Mouse (Mus musculus) cortical plate, adult 2 months (tissue): ENCODE measurements around the gene Rin2. TPM values are rescaled to one million over a fixed set of nuclear protein-coding genes. Genes with fewer than 3 reads are reported as not detected.
A peak's percentile ranks its signal among the peaks of the same experiment; 100 is the strongest.

Experiments
- H3K27ac ChIP-seq: fragments of 200-500 bp; 2 replicates; pipeline ENCODE4 v1.5.1; 2012; ENCODE audit warnings: low read length, control low read depth, inconsistent platforms; ENCODE audit not compliant: insufficient read depth
- H3K4me1 ChIP-seq: fragments of 200-500 bp; 2 replicates; pipeline ENCODE4 v1.6.1; 2011; ENCODE audit warnings: low read length; ENCODE audit not compliant: control insufficient read depth, insufficient read depth
- H3K4me3 ChIP-seq: fragments of 200-500 bp; 2 replicates; pipeline ENCODE4 v1.5.1; 2011; ENCODE audit warnings: mild to moderate bottlenecking, low read length, control low read depth; ENCODE audit not compliant: insufficient read depth
- CTCF ChIP-seq: fragments of 200-500 bp; IDR thresholded peaks from 2 replicates; pipeline ENCODE4 v1.5.1; 2011; ENCODE audit warnings: mild to moderate bottlenecking, control low read depth, low read length; ENCODE audit not compliant: insufficient read depth; ENCODE audit errors: extremely low read depth
- POLR2A ChIP-seq: fragments of 200-500 bp; IDR thresholded peaks from 2 replicates; pipeline ENCODE4 v1.6.1; 2011; ENCODE audit warnings: mild to moderate bottlenecking, low read length, control low read depth; ENCODE audit not compliant: insufficient read depth; ENCODE audit errors: extremely low read depth
- polyA plus RNA-seq: library from polyadenylated mRNA; depleted of rRNA; stranded (reverse); fragments of >200 nt; gene quantifications from 2 replicates; pipeline ENCODE4 v1.2.3, GENCODE M21; 2012

Gene Rin2
- polyA plus RNA-seq, 1 experiment, result 16.9 TPM

DNA sequence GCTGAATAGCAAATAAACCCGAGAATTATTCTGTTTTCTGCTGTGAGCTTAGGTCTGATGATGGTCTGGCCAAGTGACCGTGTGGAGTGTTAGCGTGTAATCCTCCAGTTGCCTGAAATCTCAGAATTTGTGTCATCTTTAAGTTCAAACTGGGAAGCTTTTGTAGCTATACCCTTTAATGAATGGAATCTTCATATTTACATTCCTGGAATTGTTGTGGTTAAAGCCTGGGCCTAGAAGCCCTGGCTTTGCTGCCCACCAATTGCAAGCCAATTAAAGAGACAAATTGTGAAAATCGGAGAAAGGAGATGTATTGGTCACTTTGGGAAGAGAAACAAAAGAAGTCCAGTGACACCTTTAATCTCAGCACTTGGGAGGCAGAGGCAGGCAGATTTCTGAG lies 6.6 kb downstream of the Rin2 start:
- TF ChIP-seq CTCF (no peak), POLR2A (no peak)
- peaks cover 4% of the 10 kb centered on the region for H3K4me1 ChIP-seq
- no peak overlapping the region for H3K4me3 ChIP-seq
- no peak overlapping the region for H3K27ac ChIP-seq

DNA sequence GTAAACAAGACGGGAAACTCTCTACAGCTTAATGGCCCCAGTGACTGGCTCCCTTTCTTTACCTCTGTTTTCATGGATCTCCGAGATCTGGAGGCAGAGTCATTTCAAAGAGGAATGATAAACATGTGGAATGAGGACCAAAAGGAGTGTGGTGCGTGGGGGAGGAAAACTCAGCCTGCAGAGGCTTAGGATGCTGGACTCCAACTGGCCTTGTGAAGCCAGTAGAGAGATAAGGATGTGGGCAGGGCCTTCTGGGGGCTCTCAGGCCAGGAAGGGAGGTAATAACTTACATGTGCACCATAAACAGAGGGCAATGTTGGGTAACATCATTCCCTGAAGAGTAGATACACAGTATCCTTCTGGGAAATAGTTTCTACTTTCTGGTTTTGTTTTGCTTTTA lies 7.9 kb downstream of the Rin2 start:
- TF ChIP-seq CTCF (no peak), POLR2A (no peak)
- no peak overlapping the region for H3K27ac ChIP-seq
- no peak overlapping the region for H3K4me3 ChIP-seq
- H3K4me1 ChIP-seq, result peaks cover 4% of the 10 kb centered on the region

DNA sequence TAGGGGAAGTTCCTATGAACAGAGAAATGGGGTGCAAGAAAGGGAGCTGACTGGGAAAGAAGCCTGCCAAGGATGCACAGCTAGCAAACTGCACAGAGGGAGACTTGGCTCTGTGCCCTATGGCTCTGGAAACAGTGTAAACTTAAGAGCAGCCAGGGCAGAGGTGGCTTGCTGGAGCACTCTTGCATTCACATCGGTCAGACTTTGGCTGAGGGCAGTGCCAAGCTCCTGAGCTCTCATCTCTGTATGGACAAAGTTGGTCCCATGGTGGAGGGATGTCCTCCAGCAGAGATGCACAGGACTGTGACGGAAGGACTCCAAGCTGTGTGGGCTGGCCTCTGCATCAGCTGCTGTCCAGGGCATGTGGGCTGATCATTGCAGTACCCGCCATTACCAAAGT lies 8.5 kb downstream of the Rin2 start:
- no peak overlapping the region for H3K4me3 ChIP-seq
- no peak overlapping the region for H3K27ac ChIP-seq
- no peak for TF ChIP-seq POLR2A
- no peak for TF ChIP-seq CTCF
- H3K4me1 ChIP-seq, result peaks cover 4% of the 10 kb centered on the region

DNA sequence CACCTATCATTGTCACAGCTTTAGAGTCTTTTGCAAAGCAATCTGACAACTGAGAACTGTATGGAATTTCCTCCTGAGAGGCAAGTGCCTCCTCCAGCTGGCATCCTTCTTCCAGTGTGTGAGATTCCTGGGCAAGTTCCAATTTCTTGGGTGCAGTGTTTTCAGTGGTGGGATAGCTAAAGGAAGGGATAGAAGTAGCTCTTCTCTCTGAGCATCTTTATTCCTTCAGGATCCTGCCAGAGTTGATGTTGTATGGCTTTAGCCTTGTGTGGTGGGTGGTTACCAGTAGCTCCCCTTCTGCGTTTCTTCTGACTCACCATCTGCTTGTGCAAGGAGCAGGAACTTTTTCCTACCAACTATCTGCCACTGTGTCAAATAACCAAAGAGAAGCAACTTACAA lies 9.1 kb downstream of the Rin2 start:
- no peak overlapping the region for H3K27ac ChIP-seq
- H3K4me1 ChIP-seq, result peaks cover 4% of the 10 kb centered on the region
- no peak overlapping the region for H3K4me3 ChIP-seq
- TF ChIP-seq CTCF, result no peak
- no peak for TF ChIP-seq POLR2A

DNA sequence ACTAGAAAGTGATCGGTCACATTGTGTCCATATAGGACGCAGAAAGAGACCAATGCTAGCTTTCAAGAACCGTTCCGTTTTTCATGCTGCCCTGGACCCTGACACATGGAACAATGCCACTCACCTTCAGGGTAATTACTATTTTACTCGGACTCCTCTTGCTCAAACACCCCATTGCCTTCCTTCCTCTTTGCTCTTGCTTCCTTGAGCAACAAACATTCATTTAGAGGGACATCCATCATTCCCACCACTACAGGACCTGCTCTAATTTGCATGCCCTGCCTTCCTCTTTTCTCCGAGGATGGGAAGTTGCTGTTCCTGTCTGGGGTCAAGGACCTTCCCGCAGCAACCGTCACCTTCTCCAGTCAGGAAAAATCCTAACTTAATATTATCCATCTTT lies 9.9 kb downstream of the Rin2 start:
- TF ChIP-seq CTCF (no peak), POLR2A (no peak)
- Histone ChIP-seq H3K4me3 (no peak overlapping the region), H3K27ac (no peak overlapping the region), H3K4me1 (peaks cover 4% of the 10 kb centered on the region)

DNA sequence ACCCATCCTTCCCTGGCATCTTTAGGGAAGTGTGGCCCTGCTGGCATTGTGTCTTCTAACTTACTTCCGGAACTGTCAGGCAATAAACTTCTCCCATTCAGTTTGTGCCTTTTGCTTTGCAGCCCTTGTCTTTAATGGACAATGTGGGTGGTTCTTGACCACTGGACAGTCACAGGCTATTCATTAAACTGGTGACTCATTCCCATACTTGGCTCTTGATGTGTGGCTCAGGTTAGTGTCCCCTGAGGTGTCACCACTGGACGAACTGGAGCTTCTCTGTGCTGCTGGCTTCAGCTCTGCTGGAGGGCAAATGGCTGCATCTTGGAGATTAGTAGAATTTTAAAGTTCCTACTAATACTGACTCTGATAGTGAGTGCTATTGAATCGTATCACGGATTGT lies 11.0 kb downstream of the Rin2 start:
- peaks cover 4% of the 10 kb centered on the region for H3K4me1 ChIP-seq
- TF ChIP-seq CTCF, result no peak
- no peak for TF ChIP-seq POLR2A

DNA sequence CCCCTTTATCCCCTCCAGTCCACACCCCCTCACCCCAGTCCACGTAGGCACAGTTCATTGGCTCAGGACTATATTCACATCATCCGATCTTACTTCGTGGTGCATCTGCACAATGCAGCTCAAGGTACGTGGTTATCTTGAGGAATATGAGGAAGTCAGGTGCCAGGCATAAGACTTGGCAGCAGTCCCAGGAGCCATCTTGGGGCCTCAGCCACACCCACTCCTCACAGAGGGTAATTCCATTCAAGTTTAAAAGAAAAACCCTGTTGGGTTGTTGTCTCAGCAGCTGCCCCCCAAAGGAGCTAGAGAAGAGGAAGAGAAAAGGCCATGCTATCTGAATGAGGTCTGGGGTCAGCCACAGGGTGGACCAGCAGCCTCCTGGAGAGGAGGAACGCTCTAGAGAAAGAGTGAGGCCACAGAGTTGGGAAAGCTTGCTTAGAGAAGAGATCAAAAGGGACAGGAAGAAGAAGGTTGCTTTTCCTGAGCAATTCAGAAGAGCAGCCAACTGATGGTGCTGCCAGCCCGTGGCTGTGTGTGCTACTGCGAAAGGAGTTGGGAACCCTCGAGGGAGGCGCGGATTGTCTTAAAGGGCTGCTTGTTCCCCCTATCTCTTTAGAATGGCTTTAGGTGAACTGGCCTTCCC lies 16.5 kb downstream of the Rin2 start:
- H3K4me3 ChIP-seq, result no peak overlapping the region
- H3K27ac ChIP-seq, result no peak overlapping the region
- TF ChIP-seq POLR2A (no peak), CTCF (no peak)
- no peaks in the 10 kb centered on the region for H3K4me1 ChIP-seq

More for the DNA sequence above, 11.0 kb downstream of the Rin2 start:
- H3K4me3 ChIP-seq, result no peak overlapping the region
- no peak overlapping the region for H3K27ac ChIP-seq

DNA sequence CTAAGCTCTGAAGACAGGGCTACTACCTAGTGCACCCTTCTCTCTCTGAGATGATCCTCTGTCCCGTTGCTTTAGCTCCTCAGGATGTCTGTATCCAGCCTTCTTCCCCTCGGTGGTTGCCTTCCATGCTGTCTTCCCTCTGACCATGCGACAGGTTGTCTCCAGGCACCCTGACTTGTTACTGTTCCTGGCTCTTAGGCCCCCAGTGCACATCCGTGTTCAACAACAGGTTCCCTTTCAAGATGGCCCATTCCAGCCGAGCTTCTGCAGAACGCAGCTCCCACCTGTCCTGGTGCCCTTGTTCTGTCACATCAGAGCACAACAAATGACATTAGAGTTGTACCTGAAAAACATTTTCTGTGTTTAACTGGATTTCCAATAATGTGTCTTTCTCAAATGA lies 22.1 kb downstream of the Rin2 start:
- no peak for TF ChIP-seq POLR2A
- TF ChIP-seq CTCF, result no peak
- Histone ChIP-seq H3K27ac (no peak overlapping the region), H3K4me3 (no peak overlapping the region), H3K4me1 (no peaks in the 10 kb centered on the region)

DNA sequence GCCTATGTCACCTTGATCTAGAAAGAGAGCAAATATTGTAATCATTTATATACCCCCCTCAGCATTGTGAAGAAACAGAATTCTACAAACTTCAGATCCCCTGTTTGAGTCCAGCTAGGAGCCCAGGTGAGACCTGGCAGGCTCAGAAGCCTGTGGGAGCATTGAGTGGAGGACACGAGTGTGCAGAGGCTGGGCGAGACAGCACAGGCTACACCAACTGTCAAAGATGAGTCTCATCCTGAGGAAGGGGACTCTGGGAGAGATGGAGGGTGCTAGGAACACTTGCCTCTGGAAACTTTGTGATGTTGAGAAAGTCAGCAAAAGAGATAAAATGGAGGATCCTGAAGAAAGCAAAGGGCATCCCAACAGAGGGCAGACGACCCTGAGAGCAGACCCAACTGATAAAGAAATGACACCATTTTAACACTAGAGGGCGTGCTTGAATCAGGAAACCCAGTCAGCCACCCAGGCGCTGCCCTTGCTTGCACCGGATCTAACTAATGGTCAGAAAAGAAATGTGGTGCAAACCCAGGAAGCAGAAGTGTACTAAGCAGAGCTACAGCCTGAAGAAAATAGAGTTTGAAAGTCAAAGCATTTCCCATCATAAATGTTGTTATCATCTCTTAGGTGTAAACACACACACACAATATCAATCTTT lies 24.5 kb downstream of the Rin2 start:
- no peaks in the 10 kb centered on the region for H3K4me1 ChIP-seq
- no peak overlapping the region for H3K4me3 ChIP-seq
- TF ChIP-seq CTCF (peak; percentile 86), POLR2A (no peak)
- no peak overlapping the region for H3K27ac ChIP-seq
